Mouse (Mus musculus) liver, embryonic 13.5 days (tissue): ENCODE results near the gene Tsc22d3. TPM values are rescaled to one million over a fixed set of nuclear protein-coding genes. Genes with fewer than 3 reads are reported as not detected.

Experiments
- ATAC-seq: fragments of 200-750 bp; cut with Nextera tagmentation; 2 replicates; pipeline ENCODE4 v1.8.0; 2017; ENCODE audit warnings: low read depth, mild to moderate bottlenecking, moderate number of reproducible peaks, moderate library complexity
- DNase-seq: peaks from one replicate; pipeline ENCODE4 v3.0.0; 2022
- H3K27ac ChIP-seq: fragments of 300-500 bp; sonication (generic); 2 replicates; pipeline ENCODE4 v1.5.1; 2015; ENCODE audit warnings: moderate library complexity, mild to moderate bottlenecking, inconsistent platforms
- H3K27me3 ChIP-seq: fragments of 300-500 bp; sonication (generic); 2 replicates; pipeline ENCODE4 v1.6.1; 2015; ENCODE audit warnings: mild to moderate bottlenecking, inconsistent platforms
- H3K36me3 ChIP-seq: fragments of 300-500 bp; sonication (generic); 2 replicates; pipeline ENCODE4 v1.6.1; 2015; ENCODE audit warnings: mild to moderate bottlenecking, inconsistent platforms
- H3K4me1 ChIP-seq: fragments of 300-500 bp; sonication (generic); replicated peaks from 2 replicates; pipeline ENCODE4 v1.6.1; 2015; ENCODE audit warnings: inconsistent platforms
- H3K4me2 ChIP-seq: fragments of 300-500 bp; sonication (generic); 2 replicates; pipeline ENCODE4 v1.6.1; 2015; ENCODE audit warnings: inconsistent platforms, mild to moderate bottlenecking, moderate library complexity
- H3K4me3 ChIP-seq: fragments of 300-500 bp; sonication (generic); replicated peaks from 2 replicates; pipeline ENCODE4 v1.5.1; 2015; ENCODE audit warnings: mild to moderate bottlenecking, inconsistent platforms
- H3K9ac ChIP-seq: fragments of 300-500 bp; sonication (generic); 2 replicates; pipeline ENCODE4 v1.6.1; 2015; ENCODE audit warnings: mild to moderate bottlenecking, inconsistent platforms
- H3K9me3 ChIP-seq: fragments of 300-500 bp; sonication (generic); replicated peaks from 2 replicates; pipeline ENCODE4 v1.6.1; 2016; ENCODE audit warnings: inconsistent platforms
- WGBS: fragments of 180-500 bp; shearing (Covaris S2); methylation state at CpG from one replicate; pipeline ENCODE4 v1.1.7; 2015; ENCODE audit not compliant: insufficient replicate concordance; 5-methylcytosine and 5-hydroxymethylcytosine counted together
- polyA plus RNA-seq: library from polyadenylated mRNA; unstranded; fragments of >200 nt; fragmentation: Nextera tagmentation; extraction: Ambion mirVana; gene quantifications from 2 replicates; pipeline ENCODE4 v1.2.1, GENCODE M21; 2015

Tsc22d3 gene
- 10.9 and 13.0 TPM in 2 replicates for polyA plus RNA-seq

DNA sequence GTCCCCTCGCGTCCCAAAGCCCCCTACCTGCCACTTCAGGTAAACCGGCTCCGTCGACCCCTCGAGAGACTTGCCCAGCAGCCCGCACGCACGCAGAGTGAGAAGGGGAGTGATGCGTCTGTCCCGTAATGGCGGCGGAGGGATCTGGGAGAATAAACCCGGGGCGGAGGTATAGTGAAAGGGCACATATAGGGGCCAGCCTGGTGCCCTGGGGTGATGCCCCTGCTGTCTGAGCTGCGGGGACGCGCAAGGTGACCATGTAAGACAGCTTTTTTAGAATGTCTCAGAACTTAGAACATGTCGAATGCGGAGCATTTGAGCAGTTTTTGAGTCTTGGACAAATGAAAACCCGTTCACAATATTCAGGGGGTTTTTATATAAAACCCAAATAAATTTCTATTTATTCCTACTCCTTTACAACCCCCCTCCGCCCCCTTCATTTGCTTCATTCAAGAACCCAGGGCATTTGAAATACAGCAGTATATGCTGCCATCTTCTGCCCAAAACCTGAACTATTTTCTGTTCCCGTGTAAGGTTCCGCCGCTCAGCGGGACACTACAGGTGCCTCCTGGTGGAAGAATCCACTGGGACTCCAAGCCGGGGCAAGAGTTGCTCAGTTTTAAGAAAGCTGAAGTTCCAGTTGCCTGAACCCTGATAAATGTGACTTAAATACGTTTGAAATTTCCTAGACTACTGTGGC, at the start of gene Tsc22d3:
Gene Tsc22d3, minus strand, starts transcription at position 250 of the 700 bp plus-strand sequence.
- no peaks in the 10 kb centered on the region for H3K9me3 ChIP-seq
- peak within 1 kb of the TSS; percentile 76 for H3K4me2 ChIP-seq
- H3K9ac ChIP-seq, result peak within 1 kb of the TSS; percentile 54
- H3K36me3 ChIP-seq, result no peaks in the 10 kb centered on the region
- H3K4me1 ChIP-seq, result peaks cover 6% of the 10 kb centered on the region; the same call in 1 of the 2 replicates
- peaks cover 52% of the 10 kb centered on the region for H3K27me3 ChIP-seq
- peak within 1 kb of the TSS; percentile 57 for H3K4me3 ChIP-seq
- peak; percentile 11 for DNase-seq
- no peak within 1 kb of the TSS for H3K27ac ChIP-seq
- WGBS, result 26% methylated on average over 28 of the region's 28 CpGs
- ATAC-seq, result no peak

DNA sequence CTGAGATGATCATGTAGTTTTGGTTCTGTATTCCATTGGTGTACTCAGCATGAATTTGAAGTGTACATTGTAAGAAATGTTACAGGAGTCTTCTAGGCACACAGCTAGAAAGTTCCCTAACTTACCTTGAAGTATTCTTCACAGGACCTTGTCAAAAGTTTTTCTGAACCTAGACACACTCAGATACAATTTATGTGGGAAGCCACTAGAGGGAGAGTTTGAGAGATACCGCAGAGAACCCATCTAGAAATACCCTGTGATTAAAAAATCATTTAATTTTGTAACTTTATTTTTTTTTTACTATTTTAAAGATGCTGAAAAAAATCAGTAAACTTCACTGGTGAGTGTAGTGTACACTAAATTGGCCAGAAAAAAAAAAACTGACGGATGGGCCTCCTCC, 39.1 kb upstream of the Tsc22d3 start:
- Histone ChIP-seq H3K4me1 (no peaks in the 10 kb centered on the region), H3K9me3 (no peaks in the 10 kb centered on the region), H3K9ac (no peak overlapping the region), H3K36me3 (no peaks in the 10 kb centered on the region), H3K27me3 (no peaks in the 10 kb centered on the region), H3K4me3 (no peak overlapping the region), H3K4me2 (no peak overlapping the region), H3K27ac (no peak overlapping the region)
- no peak for ATAC-seq
- DNase-seq, result no peak
- WGBS, result 50% methylated on average over 2 of the region's 2 CpGs

DNA sequence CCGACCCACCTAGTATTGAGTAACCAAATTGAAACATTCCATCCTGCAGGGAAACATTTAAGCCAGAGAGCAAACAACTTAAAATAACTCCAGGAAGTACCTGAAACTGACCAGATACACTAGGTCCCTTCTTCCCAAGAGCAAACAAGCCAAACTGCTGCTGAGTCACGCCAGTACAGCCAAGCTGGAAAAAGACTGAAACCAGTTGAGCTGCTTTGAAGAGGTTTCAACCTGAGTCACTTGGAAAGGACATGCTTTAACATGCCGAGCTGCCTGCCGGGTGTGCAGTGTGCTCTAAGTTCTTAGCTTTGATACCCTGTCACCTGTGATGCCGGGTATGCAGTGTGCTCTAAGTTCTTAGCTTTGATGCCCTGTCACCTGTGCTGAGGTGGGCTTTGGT, 37.6 kb upstream of the Tsc22d3 start:
- Histone ChIP-seq H3K4me3 (no peak overlapping the region), H3K36me3 (no peaks in the 10 kb centered on the region), H3K4me1 (no peaks in the 10 kb centered on the region), H3K27ac (no peak overlapping the region), H3K4me2 (no peak overlapping the region), H3K9ac (no peak overlapping the region), H3K9me3 (no peaks in the 10 kb centered on the region), H3K27me3 (no peaks in the 10 kb centered on the region)
- no peak for ATAC-seq
- WGBS, result 64% methylated on average over 5 of the region's 5 CpGs
- DNase-seq, result no peak

DNA sequence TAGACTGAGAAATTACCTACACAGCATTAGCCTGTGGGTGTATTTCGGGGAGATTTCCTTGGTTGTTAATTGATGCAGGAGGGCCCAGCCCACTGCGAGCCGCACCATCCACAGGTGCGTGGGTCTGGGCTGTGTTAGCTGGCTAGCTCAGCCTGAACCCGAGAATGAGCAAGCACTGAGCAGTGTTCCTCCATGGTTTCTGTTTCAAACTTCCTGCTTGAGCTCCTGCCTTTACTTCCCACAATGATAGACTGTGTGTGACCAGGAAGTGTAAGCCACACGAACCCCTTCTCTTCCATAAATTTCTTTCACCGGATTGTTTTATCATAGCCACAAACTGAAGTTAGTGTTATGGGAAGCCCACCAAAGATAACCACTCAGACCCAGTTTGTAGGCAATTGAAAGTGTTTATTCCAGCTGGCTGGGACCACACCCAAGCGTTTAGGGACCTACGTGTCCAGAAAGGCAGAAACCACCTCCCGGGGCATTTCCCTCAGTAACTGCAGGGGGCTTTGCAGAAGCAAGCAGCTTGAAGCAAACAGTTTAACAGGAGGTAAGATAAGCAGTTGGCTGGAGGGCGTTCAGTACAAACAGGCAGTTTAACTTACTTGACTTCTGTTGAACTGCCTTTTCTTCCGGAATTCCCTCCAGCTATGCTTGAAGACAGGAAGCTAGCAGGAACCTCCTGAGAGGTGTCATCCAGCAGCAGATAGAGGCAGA, 24.6 kb upstream of the Tsc22d3 start:
- no peaks in the 10 kb centered on the region for H3K9me3 ChIP-seq
- no peak for DNase-seq
- H3K36me3 ChIP-seq, result no peaks in the 10 kb centered on the region
- no peak overlapping the region for H3K27ac ChIP-seq
- H3K4me2 ChIP-seq, result 0 out of 2 replicates have a peak overlapping the region, but pooled peaks have one; percentile 19
- no peaks in the 10 kb centered on the region for H3K4me1 ChIP-seq
- no peaks in the 10 kb centered on the region for H3K27me3 ChIP-seq
- no peak overlapping the region for H3K9ac ChIP-seq
- WGBS, result 35% methylated on average over 12 of the region's 12 CpGs
- no peak overlapping the region for H3K4me3 ChIP-seq
- no peak for ATAC-seq

DNA sequence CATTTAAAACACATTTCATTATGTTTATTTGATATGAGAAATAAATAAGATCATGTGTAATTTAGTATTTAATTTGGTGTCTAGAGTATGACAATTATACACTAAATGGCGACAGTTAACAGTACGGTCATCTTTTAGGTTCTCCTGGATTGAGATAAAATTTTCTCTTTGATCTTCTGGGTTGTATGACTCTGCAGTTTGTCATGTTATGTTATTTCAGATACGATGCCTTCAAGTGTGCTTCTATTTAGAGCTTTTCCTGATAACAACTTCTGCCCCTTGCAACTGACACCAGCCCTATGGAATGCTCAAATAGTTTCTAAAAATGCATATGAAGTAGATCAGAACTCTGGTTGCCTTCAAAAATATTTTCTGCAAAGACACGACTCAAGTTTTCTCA, 9.5 kb upstream of the Tsc22d3 start:
- no peaks in the 10 kb centered on the region for H3K36me3 ChIP-seq
- WGBS, result 36% methylated on average over 4 of the region's 4 CpGs
- H3K27ac ChIP-seq, result no peak overlapping the region
- DNase-seq (no peak), ATAC-seq (no peak)
- H3K9ac ChIP-seq, result no peak overlapping the region
- no peaks in the 10 kb centered on the region for H3K4me1 ChIP-seq
- H3K27me3 ChIP-seq, result no peaks in the 10 kb centered on the region
- H3K9me3 ChIP-seq, result no peaks in the 10 kb centered on the region
- no peak overlapping the region for H3K4me2 ChIP-seq
- H3K4me3 ChIP-seq, result no peak overlapping the region

DNA sequence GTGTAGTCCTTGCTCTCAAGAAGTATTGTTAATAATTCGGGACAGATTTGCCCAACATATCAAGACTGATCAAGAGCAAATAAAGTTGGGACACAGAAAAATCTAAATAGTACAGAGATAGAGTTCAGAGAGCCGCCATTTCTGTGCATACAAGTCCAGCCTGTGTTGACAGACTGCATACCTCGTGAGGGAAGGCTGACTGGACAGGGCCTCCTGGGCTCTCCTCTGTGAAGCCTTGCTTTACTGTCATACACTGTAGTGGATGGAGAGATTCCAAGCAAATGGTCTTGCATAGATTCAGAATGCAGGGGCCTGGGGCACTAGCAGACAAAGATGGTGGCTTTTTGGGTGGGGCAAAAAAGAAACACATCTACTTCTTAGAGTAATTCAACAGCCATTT, 1.4 kb upstream of the Tsc22d3 start:
- H3K4me2 ChIP-seq, result no peak overlapping the region
- H3K36me3 ChIP-seq, result no peaks in the 10 kb centered on the region
- ATAC-seq (no peak), DNase-seq (no peak)
- WGBS, result 50% methylated on average over 3 of the region's 3 CpGs
- H3K9ac ChIP-seq, result no peak overlapping the region
- no peak overlapping the region for H3K4me3 ChIP-seq
- H3K27ac ChIP-seq, result no peak overlapping the region
- peaks cover 6% of the 10 kb centered on the region; the same call in 1 of the 2 replicates for H3K4me1 ChIP-seq
- no peaks in the 10 kb centered on the region for H3K9me3 ChIP-seq
- H3K27me3 ChIP-seq, result peaks cover 47% of the 10 kb centered on the region

DNA sequence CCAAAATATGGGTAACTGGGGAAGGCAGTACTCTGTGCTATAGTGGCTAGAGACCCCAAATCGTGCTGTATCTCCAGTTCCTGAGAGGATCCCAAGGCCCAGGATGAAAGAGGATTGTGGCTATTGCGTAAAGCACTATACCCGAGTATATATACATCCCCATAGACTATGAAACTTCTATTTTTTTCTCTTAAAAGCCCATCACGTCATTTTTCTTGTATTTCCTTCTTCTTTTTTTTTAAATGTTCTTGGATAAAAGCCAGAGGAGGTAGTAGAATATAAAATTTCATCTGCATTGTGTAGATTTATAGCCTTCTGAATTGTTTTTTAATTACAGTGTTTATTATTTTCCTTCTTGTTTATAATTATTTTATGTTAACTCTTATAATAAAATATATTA, 852 bp upstream of the Tsc22d3 start:
- no peaks in the 10 kb centered on the region for H3K9me3 ChIP-seq
- no peak overlapping the region for H3K4me3 ChIP-seq
- H3K27me3 ChIP-seq, result peaks cover 51% of the 10 kb centered on the region
- no peak overlapping the region for H3K9ac ChIP-seq
- no peak overlapping the region for H3K27ac ChIP-seq
- no peak for ATAC-seq
- H3K4me1 ChIP-seq, result peaks cover 6% of the 10 kb centered on the region; the same call in 1 of the 2 replicates
- H3K36me3 ChIP-seq, result no peaks in the 10 kb centered on the region
- no peak overlapping the region for H3K4me2 ChIP-seq
- WGBS, result 55% methylated on average over 4 of the region's 4 CpGs
- no peak for DNase-seq

DNA sequence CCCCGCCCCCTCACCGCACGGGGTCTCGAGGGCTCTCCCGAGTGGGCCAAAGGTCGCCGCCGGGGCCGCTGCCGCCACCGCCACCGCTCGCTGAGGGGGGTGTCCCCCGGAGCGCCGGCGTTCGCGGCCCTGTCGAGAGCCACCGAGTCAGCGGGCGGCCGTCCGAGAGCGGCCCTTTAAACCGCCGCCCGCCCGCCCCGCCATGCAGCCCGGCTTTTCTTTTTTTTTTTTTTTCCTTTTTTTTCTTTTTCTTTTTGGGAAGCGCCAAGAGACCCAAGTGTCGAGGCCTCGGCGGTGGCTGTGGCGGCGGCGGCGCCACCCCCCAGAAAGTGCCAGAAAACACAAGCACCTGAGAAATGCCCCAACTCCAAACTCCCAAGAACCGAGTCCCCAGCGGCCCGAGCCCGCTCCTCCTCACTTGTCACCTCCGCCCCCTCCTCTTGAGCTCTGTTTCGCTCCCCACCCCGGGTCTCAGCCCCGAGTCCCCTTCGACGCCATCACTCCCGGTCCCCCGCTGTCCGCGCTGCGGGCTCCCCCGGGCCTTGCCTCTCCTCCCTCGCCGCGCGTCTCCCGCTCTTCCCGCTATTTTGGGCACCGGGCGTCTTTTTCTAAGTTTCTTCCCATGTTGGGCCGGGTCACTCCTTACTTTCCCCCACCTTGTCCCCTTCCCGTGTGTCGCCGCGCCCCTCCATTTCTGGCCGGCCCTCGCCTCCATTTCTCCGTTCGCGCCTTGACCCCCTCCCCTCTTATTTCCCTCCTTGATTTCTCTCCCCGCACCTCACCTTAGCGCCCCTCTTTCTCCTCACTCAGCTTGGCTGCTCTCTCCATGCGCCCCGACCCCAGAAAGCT, 674 bp downstream of the Tsc22d3 start:
- Histone ChIP-seq H3K4me1 (peaks cover 6% of the 10 kb centered on the region; the same call in 1 of the 2 replicates), H3K9ac (peak overlapping the region; percentile 54), H3K4me3 (peak overlapping the region; percentile 57), H3K27me3 (peaks cover 52% of the 10 kb centered on the region), H3K36me3 (no peaks in the 10 kb centered on the region), H3K4me2 (peak overlapping the region; percentile 76), H3K27ac (no peak overlapping the region), H3K9me3 (no peaks in the 10 kb centered on the region)
- DNase-seq (no peak), ATAC-seq (peak; percentile 48)
- WGBS, result 18% methylated on average over 74 of the region's 78 CpGs

DNA sequence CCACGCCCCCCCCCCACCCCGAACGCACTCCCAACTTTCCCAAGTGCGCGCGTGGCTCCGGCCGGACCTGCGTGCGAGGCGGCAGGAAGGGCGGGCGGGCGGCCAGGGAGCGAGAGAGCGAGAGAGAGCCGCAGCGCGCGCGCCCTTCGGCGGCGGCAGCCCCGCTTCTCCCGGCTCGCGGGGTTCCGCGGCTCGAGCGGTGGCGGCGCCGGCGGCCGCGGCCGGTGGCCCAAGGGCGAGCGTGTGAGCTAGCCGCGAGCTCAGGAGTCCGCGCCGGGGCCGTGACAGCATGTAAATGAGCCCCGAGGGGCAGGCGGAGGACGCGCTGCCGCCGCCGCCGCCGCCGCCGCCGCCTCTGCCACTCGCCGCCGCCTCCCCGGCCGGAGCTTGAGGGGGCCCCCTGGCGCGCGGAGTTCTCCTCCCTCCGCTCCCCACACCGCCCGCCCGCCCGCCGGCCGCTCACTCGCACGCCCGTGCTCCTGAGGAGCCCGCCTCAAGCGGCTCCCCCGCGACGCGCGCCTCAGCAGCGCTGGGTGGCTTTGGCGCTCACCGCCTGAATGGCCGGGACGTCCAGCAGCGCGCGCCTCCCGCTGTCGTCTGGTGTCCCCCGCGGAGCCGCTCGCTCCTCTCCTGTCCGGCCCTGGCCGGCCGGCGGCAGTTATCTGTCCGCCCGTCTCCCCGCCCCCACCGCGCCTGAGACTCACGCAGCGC, 1.5 kb downstream of the Tsc22d3 start:
- Histone ChIP-seq H3K36me3 (no peaks in the 10 kb centered on the region), H3K4me3 (peak overlapping the region; percentile 57), H3K9me3 (no peaks in the 10 kb centered on the region), H3K4me2 (peak overlapping the region; percentile 76), H3K9ac (peak overlapping the region; percentile 54), H3K27ac (no peak overlapping the region), H3K4me1 (peaks cover 6% of the 10 kb centered on the region; the same call in 1 of the 2 replicates), H3K27me3 (peaks cover 52% of the 10 kb centered on the region)
- 25% methylated on average over 51 of the region's 109 CpGs for WGBS
- DNase-seq (peak; percentile 15), ATAC-seq (peak; percentile 86)

DNA sequence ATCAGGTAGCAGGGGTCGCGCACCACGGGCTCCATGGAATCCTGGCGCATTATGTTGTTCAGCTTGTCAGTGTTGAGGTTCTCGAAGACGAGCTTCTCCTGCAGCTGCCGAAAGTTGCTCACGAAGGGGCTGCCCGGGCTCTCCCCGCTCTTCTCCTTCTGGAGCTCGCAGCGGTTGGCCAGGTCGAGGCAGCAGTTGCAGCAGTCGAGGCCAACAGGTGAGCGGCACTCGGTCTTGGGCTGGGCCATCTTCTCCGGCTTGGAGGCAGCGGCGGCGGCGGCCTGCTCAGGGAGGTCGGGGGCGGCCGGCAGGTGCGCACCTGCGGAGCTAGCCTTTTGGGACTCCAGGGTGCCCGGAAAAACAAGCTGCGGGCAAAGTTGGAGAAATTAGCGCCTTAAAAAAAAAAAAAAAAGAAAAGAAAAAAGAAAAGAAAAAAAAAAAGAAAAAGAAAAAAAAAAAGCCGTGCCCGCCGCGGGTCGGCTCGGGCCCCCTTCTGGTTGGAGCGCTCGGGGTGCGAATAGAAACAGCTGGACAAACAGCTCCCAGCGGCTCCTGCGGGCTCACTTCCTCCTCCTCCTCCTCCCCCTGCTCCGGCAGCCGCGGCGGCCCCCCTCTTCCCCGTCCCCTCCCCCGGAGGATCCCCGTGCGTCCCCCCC, 2.1 kb downstream of the Tsc22d3 start:
- Histone ChIP-seq H3K9ac (peak overlapping the region; percentile 54; the same call in 1 of the 2 replicates), H3K4me1 (peaks cover 6% of the 10 kb centered on the region; the same call in 1 of the 2 replicates), H3K4me3 (peak overlapping the region; percentile 57), H3K4me2 (peak overlapping the region; percentile 76), H3K9me3 (no peaks in the 10 kb centered on the region), H3K36me3 (no peaks in the 10 kb centered on the region), H3K27me3 (peaks cover 52% of the 10 kb centered on the region), H3K27ac (no peak overlapping the region)
- WGBS, result 26% methylated on average over 36 of the region's 48 CpGs
- no peak for DNase-seq
- peak; percentile 14; the same call in 1 of the 2 replicates for ATAC-seq
